Mouse (Mus musculus) gastrocnemius, adult 2 months (tissue): ENCODE data around the gene Rad54l. TPM values are rescaled to one million over a fixed set of nuclear protein-coding genes. Genes with fewer than 3 reads are reported as not detected.

Experiments used
- DNase-seq: peaks from one replicate; pipeline ENCODE4 v3.0.0; 2022
- H3K27ac ChIP-seq: fragments of 200-600 bp; 2 replicates; pipeline ENCODE4 v1.8.1; 2022; ENCODE audit warnings: mild to moderate bottlenecking
- H3K4me3 ChIP-seq: fragments of 200-600 bp; 2 replicates; pipeline ENCODE4 v1.8.1; 2022; ENCODE audit warnings: mild to moderate bottlenecking, moderate library complexity
- CTCF ChIP-seq: fragments of 200-600 bp; IDR thresholded peaks from 2 replicates; pipeline ENCODE4 v1.8.1; 2022; ENCODE audit warnings: antibody characterized with exemption, mild to moderate bottlenecking, moderate library complexity
- intact Hi-C: fragments of 180-260 bp; cut with DNase I; formaldehyde crosslinking; loops from one replicate; pipeline ENCODE4 v1.15.1; 2025
- total RNA-seq, 2 experiments: library from RNA; stranded (reverse); gene quantifications; 2 replicates each; pipeline ENCODE4 v1.2.3; 2021

Gene Rad54l
- total RNA-seq, 2 experiments from 2014 or later = 0.23 to 0.36 TPM

DNA sequence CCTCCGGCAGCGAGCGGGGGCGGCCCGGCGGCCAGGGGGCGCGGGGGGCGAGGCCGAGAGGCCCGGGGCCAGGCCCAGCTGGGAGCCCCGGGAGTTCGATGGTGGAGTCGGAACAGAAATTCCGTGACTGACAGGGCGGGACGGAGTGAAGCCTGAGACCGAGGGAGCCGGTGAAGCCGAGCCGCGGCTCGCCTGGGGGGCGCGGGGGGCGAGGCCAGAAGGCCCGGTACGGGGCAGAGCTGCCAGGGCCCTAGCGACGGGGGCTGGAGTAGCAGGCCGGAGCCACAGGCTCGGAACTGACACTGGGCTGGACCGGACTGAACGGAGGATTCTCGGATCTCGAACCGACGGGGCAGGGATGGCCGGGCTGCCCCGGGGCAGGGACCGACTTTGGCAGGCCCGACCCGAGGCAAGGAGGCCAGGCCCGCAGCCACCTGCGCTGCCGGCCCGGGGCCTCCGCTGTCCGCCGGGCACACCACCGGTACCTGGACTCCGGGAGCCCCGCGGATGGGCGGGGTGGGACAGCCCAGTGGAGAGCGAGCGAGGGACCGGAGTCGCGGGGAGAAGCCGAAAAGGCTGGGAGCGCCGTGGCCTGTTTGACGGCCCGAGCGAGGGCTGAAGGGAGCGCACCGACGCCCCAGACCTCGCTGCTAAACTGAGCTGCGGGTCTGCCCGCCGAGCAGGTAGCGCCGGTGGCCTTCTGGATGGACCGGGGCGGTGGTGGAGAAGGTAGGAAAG lies 47.7 kb downstream of the Rad54l start:
- DNase-seq = peak; percentile 88
- peak overlapping the region; percentile 97 for H3K4me3 ChIP-seq
- intact Hi-C loops = no loop called here
- peak; percentile 63 for TF ChIP-seq CTCF
- peak overlapping the region; percentile 98 for H3K27ac ChIP-seq

DNA sequence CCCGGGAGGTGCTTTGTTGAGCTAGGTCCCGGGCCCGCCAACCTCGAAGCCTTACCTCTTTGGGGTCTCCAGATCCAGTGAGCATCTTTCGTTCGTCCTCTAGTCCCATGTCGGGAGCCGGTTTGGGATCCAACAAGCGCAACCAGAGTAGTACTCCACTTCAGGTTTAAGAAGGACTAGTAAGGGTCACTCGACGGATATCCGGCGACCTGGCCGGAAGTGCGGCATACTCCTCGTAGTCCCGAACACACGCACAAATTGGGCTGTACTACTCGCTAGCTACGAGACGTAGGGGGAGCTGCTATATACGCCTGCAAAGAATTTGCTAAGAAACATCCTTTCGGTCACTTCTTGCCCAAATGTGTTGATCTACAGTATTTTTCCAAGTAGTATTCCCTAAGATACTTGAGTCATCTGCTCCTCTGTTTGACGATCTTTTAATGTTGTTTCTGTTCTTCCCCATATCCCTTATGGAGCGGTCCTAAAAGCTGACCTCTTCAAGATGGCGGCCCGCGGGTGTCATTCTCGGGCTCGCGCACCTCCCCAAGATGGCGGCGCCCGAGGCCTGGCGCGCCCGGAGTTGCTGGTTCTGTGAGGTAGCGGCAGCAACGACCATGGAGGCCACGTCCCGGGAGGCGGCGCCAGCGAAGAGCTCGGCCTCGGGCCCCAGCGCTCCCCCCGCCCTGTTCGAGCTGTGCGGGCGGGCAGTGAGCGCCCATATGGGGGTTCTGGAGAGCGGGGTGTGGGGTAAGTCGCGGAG lies 48.4 kb downstream of the Rad54l start, which contains the start of the genes Uqcrh and Lrrc41:
TSS of gene Uqcrh (minus strand) at position 211 of the 760 bp plus-strand sequence.
TSS of gene Lrrc41 (plus strand) at position 409 of the 760 bp plus-strand sequence.
- H3K4me3 ChIP-seq = peak within 1 kb of the TSS; percentile 97
- peak; percentile 97 for DNase-seq
- intact Hi-C loops = no loop called here
- peak within 1 kb of the TSS; percentile 98 for H3K27ac ChIP-seq
- TF ChIP-seq CTCF = no peak

DNA sequence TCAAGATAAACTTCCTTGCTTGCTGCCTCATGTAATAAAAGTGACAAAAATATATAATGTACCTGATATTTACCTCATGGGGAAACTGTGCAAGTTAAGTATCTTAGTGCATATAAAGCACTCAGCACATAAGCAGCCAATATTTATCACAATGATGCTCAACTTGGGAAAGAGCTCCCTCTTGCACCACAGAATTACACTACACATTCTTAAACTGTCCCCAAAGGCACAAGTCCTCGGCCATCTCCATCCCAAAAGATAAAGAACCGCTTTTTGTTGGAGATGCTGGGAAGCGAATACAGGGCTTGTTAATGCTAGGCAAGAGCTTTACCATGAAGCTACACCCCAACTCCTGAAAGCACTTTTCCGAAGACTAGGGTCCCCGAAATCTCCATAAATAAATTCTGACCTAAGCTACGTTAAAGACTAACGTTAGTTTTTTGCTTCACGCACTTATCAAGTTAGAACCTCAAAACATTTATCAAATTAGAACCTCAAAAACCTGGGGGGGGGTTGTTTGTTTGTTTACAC lies 49.3 kb downstream of the Rad54l start:
- intact Hi-C loops = no loop called here
- H3K27ac ChIP-seq = peak overlapping the region; percentile 98
- H3K4me3 ChIP-seq = peak overlapping the region; percentile 97
- no peak for DNase-seq
- peak; percentile 29 for TF ChIP-seq CTCF

DNA sequence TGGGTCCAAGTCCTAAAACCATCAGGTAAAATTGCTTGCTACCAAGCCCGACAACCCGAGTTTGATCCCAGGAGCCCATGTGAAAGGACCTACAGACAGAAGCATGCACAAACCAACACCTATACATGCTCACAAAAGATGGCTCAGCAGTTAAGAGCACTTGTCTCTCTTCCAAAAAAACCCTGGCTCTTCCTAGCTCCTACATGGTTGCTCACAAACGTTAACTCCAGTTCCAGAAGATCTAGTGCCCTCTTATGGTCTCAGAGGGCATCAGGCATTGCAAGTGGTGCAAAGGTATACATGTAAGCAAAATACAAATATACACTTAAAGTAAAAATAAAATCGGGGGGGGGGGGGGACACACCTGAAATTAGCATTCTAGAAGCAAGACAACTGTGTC lies 50.3 kb downstream of the Rad54l start:
- peak; percentile 35 for TF ChIP-seq CTCF
- no peak for DNase-seq
- H3K27ac ChIP-seq = peak overlapping the region; percentile 21; the same call in 1 of the 2 replicates
- intact Hi-C loops = no loop called here
- peak overlapping the region; percentile 97 for H3K4me3 ChIP-seq

DNA sequence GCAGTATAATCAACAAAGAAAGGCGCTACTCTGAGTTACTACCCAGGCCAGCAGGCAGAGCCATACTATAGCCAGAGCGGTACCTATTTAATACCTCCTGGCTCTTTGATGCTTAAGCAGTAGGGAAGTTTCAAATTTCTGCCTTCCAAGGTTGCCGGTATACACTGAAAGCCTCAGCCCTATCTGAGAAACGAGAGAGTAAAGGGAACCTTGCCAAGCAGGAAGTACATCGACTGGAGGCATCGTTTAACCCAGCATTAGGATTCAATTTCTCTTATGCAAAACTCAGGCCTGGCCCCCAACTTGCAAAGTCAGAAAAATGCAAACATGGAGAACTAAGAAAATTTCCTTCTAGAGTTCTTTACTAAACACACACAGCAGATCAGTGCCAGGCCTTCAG lies 53.4 kb downstream of the Rad54l start:
- no peak for TF ChIP-seq CTCF
- no peak for DNase-seq
- H3K27ac ChIP-seq = no peak overlapping the region; the same call in 1 of the 2 replicates
- intact Hi-C loops = no loop called here
- H3K4me3 ChIP-seq = no peak overlapping the region

DNA sequence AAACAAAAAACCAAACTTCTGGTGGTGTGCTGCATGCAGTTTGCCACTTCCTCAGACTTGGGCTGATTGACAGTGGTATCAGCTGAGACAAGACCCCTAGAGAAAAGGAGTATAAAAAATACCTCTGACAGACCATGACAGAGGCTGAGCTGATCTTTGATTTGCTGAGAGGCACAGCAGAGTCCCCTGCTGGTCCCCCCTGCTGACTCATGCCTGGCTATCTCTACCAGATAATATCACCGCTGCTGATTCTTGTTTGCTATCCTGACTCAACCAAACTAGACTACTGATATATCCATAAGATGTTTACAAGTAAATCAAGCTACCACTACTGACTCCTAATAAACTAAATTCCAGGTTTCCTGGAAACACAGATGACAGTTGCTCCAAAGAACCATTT lies 59.6 kb downstream of the Rad54l start:
- Histone ChIP-seq H3K27ac (no peak overlapping the region), H3K4me3 (no peak overlapping the region)
- intact Hi-C loops = no loop called here
- TF ChIP-seq CTCF = no peak
- DNase-seq = no peak

DNA sequence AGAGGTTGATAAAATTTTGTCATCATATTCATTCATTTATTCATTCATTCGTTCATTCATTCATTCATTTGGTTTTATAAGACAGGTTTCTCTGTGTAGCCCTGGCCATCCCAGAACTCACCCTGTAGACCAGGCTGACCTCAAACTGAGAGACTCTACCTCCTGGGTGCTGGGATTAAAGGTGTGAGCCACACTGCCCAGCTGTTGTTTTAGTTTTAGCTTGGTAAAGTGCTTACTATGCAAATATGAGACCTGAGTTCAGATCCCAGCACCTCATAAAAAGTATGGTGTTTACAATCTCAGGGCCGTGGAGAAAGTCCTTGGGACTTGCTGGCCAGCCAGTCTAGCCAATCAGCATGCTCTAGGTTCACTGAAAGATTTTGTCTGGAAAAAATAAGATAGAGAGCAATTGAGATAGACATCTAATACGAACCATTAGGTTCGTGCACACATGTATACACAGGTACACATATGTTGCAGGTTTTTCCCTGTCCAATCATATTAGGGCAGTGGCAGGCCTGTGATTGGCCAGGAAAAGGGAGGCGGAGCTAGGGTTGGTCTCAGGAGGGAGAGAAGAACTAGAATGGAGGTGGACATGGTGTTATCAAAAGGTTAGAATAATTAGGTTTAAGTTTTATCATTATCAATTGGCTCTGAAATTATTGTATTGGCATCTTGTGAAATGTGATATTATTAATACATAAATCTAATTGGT lies 64.3 kb downstream of the Rad54l start:
- no peak overlapping the region for H3K4me3 ChIP-seq
- DNase-seq = no peak
- intact Hi-C loops = no loop called here
- H3K27ac ChIP-seq = no peak overlapping the region
- no peak for TF ChIP-seq CTCF

DNA sequence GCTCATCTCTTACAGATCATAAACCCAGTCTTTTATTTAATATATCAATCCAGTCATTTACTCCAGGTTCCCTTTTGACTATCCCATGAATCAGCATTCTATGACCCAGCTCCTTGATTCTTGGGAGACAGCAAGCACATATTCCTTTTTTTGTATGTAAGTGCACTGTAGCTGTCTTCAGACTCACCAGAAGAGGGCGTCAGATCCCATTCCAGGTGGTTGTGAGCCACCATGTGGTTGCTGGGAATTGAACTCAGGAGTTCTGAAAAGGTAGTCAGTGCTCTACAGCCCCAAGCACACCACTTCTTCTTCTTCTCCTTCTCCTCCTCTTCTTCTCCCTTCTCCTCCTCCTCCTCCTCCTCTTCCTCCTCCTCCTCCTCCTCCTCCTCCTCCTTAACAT lies 65.9 kb downstream of the Rad54l start:
- intact Hi-C loops = no loop called here
- DNase-seq = no peak
- Histone ChIP-seq H3K27ac (no peak overlapping the region), H3K4me3 (no peak overlapping the region)
- no peak for TF ChIP-seq CTCF

DNA sequence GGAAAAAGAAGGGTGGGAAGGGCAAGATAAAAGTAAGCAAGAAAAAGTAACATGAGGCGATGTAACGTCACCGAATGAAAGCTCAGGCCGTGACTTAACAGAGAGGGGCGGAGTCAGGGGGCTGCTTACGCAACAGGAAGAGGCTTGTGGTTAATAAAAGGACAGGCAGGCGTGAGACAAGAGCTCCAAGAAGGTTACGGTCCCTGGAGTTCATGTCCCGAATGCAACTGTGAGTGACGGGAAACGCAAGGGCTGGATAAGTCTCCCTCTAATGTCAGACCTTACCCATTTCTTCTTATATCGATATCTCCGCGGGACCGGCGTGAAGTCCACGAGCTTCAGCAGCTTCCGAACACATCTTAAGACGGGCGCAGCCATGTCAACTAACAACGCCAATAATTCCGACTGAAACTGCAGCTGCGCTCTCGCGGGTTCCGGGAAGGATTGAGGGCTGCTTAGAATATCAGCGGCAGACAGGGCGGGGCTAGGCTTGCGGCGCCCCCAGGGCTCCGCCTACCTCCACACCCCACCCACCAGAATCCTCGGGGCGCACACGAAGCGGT lies 70.0 kb downstream of the Rad54l start, which contains the start of gene Nsun4:
TSS of gene Nsun4 (minus strand) at position 478 of the 563 bp plus-strand sequence.
- Histone ChIP-seq H3K27ac (peak within 1 kb of the TSS; percentile 93), H3K4me3 (peak within 1 kb of the TSS; percentile 80)
- intact Hi-C loops = no loop called here
- peak; percentile 4; the same call in 1 of the 2 replicates for TF ChIP-seq CTCF
- peak; percentile 93 for DNase-seq

DNA sequence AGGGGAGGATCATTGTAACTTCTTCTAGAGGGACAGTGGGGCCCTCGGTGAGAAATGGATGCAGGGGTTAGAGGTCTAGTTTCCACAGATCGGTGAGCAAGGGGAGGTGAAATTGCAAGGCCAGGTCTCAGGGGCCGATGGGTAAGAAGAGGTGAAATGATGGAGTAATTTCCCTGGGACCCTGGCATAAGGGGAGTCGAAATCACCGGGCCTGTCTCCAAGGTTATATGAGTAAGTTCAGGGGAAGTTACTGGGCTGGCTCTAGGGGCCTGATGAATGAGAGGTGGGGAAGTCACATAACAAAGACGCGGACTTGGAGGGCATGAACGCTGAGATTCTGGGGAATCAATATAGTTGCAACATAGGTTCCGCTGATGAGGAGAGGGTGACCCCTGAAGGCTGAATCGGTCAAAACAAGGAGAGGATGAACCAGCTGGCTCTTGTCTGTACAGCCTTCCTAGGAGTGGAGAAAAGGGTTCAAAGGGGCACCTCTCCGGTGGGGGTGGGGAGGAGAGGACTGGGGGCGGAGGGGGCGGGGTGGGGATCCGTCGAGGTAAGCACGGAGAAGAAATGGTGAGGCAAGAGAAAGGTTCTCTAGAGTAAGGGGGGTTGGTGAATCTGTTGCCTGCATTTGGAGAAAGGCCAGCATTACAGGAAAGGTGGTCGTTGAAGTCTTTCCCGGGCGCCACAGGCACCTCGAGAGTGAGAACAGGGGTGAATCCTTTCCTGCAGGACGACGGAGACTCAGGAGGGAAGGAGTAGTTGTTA lies 70.8 kb downstream of the Rad54l start:
- intact Hi-C loops = no loop called here
- no peak for DNase-seq

DNA sequence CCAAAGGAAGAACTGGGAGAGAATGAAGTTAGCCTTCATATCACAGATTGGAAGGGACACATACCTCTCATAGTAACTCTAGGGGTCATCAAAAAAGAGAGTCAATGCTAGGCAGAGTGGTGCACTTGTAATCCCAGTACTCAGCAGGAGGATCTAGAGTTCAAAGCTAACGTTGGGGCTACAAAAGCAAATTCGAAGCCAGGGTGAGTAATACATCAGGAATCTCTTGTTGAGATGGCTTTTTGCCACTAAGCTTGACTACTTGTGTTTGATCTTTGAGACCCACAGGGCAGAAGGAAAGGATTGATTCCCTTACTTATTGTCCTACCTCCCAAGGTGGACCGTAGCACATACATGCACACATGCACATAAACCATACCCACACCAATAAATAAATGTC lies 74.3 kb downstream of the Rad54l start:
- Histone ChIP-seq H3K4me3 (no peak overlapping the region), H3K27ac (no peak overlapping the region)
- TF ChIP-seq CTCF = no peak
- intact Hi-C loops = no loop called here
- no peak for DNase-seq

More for the DNA sequence above, 70.8 kb downstream of the Rad54l start:
- H3K27ac ChIP-seq = peak overlapping the region; percentile 93
- no peak for TF ChIP-seq CTCF
- H3K4me3 ChIP-seq = peak overlapping the region; percentile 80
